Mouse (Mus musculus) urinary bladder, postnatal 10 days (tissue): Measurements from ENCODE around the gene Smg6.

ENCODE experiments used
- DNase-seq: peaks from one replicate; pipeline ENCODE4 v3.0.0; 2022; ENCODE audit warnings: low spot score

Smg6 gene

GRCm38 (mm10) chr11:75192336-75193214 lies 267.0 kb downstream of the Smg6 start:
- DNase-seq, result peak; percentile 47

- peak; percentile 46 for DNase-seq
Observed at GRCm38 (mm10) chr11:75193256-75194071, 267.8 kb downstream of the Smg6 start, which contains the start of gene Rtn4rl1. Rtn4rl1 (plus strand) TSS chr11:75193783.

DNA sequence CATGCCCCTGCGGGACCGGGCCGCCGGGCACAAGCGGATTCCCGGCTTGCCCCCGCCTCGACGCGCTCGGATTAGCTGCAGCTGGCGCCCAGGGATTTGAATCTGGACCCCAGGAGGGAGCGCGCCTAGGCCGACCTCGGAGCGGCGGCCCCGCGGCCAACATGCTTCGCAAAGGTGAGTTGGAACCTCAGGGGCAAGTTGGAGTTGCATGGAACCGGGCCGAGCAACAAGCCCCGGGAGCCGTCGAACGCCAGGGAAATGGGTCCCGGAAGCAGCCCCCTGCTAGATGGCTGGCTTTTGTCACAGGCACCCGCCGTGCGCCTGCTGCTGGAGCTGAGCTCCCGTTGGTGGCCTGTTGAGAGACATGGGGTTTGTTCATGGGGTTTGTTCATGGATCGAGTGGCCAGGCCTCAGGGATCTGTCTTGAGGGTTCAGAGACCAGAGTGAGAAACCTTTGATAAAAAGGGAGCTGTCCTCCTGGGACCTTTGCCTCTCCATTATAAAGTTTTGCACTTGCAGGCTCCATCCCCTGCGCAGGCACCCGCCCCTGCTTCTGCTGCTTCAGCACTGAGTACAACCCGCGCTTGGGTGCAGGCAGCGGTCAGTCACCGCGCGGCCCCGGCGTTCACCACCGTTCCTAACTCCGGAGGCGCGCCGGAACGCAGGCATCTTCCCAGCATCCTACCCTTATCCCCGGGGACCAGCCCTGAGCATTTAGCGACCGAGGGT lies 268.7 kb downstream of the Smg6 start:
- no peak for DNase-seq

GRCm38 (mm10) chr11:75194850-75195461 lies 269.3 kb downstream of the Smg6 start:
- DNase-seq, result no peak

DNA sequence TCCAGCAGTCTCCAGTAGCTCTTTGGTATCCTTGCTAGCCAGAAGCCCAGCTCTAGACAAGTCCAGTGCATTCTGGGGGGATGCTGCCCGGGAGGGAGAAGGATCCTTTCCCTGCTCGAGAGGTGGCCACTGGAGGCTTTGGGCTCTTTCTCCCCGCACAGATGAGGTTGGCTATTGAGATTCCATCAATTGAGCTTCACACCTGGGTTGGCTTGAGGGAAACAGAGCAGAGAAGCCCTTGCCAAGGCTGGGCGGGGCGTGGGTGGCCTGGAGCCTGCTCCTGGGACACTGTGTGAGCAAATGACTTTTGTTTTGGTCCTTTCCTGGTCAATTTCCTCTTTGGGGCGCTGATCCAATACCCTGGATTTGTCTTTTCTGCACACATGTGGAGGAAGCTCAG lies 270.5 kb downstream of the Smg6 start:
- no peak for DNase-seq

- no peak for DNase-seq
Observed at GRCm38 (mm10) chr11:75197956-75198355, 272.3 kb downstream of the Smg6 start.

- DNase-seq, result no peak
Observed at GRCm38 (mm10) chr11:75198792-75199191, 273.2 kb downstream of the Smg6 start.

- DNase-seq, result no peak
Observed at GRCm38 (mm10) chr11:75199951-75200350, 274.3 kb downstream of the Smg6 start.

GRCm38 (mm10) chr11:75200935-75201334 lies 275.3 kb downstream of the Smg6 start:
- no peak for DNase-seq

DNA sequence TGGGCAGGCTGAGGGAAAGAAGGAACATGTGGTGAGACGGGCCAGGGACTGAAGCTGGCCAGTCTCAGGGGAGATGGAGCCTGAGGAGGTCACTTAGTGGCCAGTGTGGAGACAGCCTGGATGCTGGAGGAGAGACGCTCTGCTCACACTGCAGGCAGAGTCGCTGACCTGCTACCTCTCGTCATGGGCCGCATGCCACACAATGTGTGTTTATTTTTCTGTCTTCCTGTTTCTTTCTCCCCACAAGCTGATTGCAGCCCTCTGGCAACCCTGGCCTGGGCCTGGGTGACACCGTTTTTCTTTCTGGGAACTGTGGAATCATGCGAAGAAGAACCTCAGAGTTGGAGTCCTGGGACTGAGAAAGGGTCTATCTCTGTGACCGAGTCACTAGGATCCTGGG lies 276.1 kb downstream of the Smg6 start:
- no peak for DNase-seq

DNA sequence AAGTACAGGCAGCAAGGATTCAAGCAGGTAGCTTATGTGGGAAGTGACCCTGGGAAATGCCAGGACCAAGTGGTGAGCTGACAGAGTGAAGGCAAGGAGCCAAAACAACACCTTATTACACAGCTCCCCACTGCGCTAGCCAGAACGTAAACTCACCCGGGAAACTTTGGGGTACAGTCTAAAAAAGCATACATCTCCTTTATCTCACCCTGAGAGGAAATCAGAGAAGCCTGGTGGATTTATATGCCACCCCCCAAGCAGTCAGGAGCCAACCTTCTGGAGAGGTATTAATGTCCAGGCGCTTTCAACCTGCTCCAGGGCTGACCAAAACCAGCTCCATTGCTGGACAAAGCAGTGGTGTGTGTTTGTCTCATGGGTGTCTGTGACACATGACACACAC lies 278.3 kb downstream of the Smg6 start:
- DNase-seq, result no peak

DNA sequence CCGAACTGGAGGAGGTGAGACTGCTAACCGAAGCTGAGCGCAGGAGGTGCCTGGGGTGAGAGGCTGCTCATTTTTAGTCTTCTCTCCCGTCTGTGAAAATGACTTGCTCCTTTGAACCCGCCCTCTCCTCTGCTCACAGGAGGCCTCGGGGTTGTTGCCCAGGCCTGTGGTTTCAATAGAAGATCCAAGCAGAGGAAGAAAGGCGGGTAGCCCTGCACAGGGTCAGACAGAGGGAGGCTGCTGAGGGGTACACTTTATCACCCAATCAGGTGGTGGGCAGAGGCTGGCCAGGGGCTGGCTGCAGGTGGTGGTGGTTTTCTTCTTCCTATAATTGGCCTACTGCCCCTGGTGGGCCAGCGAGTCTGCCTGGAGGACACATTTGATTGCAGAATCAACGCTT lies 278.8 kb downstream of the Smg6 start:
- no peak for DNase-seq

DNA sequence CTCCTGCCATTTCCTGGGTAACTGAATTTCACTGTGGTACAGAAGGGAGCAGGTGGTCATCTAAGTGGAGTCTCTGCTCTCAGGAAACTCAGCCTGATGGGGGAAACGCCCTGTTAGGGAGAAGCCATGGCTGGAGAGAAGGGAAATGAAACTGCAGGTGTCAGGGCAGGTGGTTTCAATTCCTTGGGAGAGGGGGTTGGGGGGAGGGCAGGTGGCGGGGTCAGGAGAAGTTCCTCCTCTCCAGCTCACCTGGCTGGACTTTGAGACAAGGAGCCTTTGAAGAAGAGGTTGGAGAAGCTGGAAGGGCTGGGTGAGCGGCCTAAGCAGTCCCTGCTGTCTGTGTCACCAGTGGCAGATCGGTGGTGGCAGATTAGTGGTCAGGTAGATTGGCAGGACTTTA lies 280.7 kb downstream of the Smg6 start:
- DNase-seq, result no peak

DNA sequence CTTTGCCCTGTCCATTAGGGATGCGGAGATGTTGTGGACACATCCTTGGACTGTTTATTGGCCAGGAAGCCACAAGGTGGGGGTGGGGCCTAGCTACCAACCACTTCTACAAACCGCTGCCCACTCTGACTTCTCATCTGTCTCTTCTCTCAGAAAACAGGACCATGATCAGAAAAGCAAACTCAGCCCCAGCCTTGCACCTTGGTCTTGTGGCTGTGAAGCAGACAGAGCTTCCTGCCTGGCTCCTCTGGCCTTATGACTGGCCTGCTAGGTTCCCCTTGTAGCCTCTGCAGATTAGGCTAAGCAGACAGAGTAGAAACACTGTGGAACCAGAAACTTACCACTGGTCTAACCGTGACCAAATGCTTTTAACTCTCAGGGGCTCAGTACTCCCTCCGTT lies 283.7 kb downstream of the Smg6 start:
- no peak for DNase-seq

DNA sequence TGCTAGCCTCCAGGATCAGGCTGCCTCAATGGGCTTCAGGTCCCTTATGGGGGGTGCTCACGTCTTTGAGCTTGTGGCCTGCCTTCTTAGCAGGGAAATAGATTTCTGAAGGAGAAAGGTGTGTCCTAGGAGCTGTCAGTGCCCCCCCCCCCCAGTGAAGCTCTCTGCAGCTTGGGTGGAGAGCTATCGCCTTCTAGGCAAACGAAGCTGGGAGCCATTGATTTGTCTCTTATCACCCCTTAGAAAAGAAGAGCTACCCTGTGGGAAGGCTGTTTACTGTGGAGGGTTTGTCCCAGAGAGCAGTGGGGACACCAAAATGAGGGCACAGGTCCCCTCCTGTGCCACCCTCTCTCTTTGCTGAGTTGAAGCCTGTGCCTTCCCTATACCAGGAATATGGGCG lies 284.5 kb downstream of the Smg6 start:
- no peak for DNase-seq

DNA sequence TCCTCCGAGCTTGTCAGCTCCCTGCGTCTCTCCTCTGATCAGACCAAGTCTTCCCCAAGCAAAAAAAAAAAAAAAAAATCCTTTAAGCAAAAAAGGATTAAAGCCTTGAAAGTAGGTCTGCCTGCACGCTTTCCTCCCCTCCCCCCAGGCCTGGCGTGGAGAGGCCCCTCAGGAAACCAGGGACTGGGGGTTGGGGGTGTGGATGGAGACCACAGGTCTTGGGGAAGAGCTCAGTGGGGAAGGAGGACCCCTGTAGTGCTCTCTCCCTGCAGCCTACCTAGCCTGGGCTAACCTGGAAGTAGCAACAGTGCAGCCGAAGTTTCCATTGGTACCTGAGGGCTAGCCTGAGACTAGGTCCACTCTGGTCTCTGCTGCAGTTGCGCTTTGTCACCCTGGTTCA lies 285.1 kb downstream of the Smg6 start:
- no peak for DNase-seq

DNA sequence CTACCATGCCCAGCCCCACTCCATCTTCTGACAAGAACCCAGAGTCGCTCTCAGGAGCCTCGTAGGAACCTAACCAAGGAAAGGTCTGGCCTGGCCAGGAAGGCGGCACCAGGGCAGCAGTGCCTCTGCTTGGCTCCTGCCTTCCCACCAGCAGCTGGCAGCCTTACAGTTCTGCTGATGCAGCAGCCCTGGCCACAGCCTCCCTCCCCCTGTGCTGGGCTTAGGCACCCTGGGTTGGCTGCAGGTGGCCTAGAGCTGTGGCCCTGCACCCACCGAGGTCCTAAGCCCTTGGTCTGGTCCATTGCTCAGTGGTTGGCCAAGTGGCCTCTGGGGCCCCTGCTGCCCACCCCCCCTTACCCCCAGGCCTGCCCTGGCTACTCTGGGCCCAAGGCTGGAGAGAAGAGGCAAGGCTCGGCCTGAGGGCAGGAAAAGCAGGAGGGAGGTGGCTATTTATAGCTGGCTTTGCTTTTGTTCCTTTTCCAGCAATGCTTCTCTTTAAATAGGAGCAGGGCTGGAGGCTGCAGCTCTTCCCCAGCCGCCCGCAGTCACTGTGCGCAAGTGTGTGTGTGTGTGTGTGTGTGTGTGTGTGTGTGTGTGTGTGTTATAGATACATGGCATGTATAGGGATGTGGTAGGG lies 286.5 kb downstream of the Smg6 start:
- no peak for DNase-seq

DNA sequence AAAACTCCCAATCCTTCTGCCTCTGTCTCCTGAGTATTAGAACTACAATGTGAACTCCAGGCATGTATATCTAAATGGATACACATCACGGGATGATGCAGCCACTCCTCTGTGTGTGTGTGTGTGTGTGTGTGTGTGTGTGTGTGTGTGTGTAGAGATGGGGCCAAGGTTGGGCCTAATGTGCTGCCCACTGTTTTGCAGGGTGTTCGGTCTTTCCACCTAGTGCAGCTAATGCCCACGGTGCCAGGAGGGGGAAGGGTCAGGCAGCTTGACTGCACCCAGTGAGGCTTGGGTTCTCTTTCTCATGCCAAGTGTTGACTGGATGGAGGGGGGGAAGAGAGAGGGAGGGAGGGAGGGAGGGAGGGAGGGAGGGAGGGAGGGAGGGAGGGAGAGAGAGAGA lies 287.3 kb downstream of the Smg6 start:
- no peak for DNase-seq

- no peak for DNase-seq
Observed at GRCm38 (mm10) chr11:75213372-75214080, 287.9 kb downstream of the Smg6 start.
